ENCODE assay signal across 38 mouse cellular contexts in genomic region chr11:34143984-34144383, GRCm38 (mm10). TPM values are rescaled to one million over a fixed set of nuclear protein-coding genes. Genes with fewer than 3 reads are reported as not detected.
"Had no signal": no experiment of that assay in that cellular context is flagged by ENCODE, and none has a peak within 500 bp of the region (broad histone marks: within the 10 kb centered on the region; RNA-seq: fewer than 3 reads in every experiment).

No protein-coding gene starts in this region.

- H3K4me1 ChIP-seq: heart, embryonic 13.5 days; heart, embryonic 15.5 days; kidney, embryonic 15.5 days; limb, embryonic 12.5 days; liver, embryonic 13.5 days had no signal

- DNase-seq: gastrocnemius, postnatal 14 days; heart, adult 18-20 months; heart, postnatal 14 days; heart, postnatal 36 days; kidney, adult 11 months; kidney, adult 2 months; kidney, adult 9 months; kidney, postnatal 14 days; kidney, postnatal 36 days; liver; liver, embryonic 13.5 days had no signal

- H3K36me3 ChIP-seq: heart, embryonic 13.5 days; heart, embryonic 15.5 days; hindbrain, embryonic 13.5 days; hindbrain, embryonic 15.5 days; kidney, embryonic 15.5 days; limb, embryonic 10.5 days; limb, embryonic 12.5 days; liver, embryonic 13.5 days had no signal

- H3K9ac ChIP-seq: heart, embryonic 13.5 days; heart, embryonic 15.5 days; hindbrain, embryonic 13.5 days; hindbrain, embryonic 15.5 days; kidney, embryonic 15.5 days; limb, embryonic 12.5 days; liver, embryonic 13.5 days had no signal

- H3K4me3 ChIP-seq: heart, embryonic 13.5 days; heart, embryonic 15.5 days; hindbrain, embryonic 13.5 days; hindbrain, embryonic 15.5 days; kidney, embryonic 15.5 days; limb, embryonic 10.5 days; limb, embryonic 12.5 days; liver, embryonic 13.5 days had no signal

- ATAC-seq: hindbrain, postnatal 0 days; intestine, embryonic 16.5 days had no signal

- H3K4me2 ChIP-seq: heart, embryonic 11.5 days; heart, embryonic 13.5 days; heart, embryonic 15.5 days; hindbrain, embryonic 13.5 days; hindbrain, embryonic 15.5 days; kidney, embryonic 15.5 days; limb, embryonic 12.5 days; liver, embryonic 11.5 days; liver, embryonic 13.5 days had no signal

- H3K27me3 ChIP-seq: heart, embryonic 13.5 days; heart, embryonic 15.5 days; hindbrain, embryonic 13.5 days; hindbrain, embryonic 15.5 days; kidney, embryonic 15.5 days; limb, embryonic 12.5 days; liver, embryonic 13.5 days had no signal

- H3K27ac ChIP-seq: heart, embryonic 13.5 days; heart, embryonic 15.5 days; hindbrain, embryonic 13.5 days; hindbrain, embryonic 15.5 days; hindbrain, postnatal 0 days; kidney, embryonic 15.5 days; kidney, postnatal 0 days; limb, embryonic 10.5 days; limb, embryonic 12.5 days; liver, embryonic 13.5 days had no signal

- H3K9me3 ChIP-seq: heart, embryonic 13.5 days; heart, embryonic 15.5 days; hindbrain, embryonic 13.5 days; hindbrain, embryonic 15.5 days; kidney, embryonic 15.5 days; limb, embryonic 10.5 days; limb, embryonic 12.5 days; liver, embryonic 13.5 days had no signal

RNA-seq across cellular contexts. Expression of gene 4930469K13Rik, which starts 45.6 kb away (rescaled TPM):
- total RNA-seq: gastrocnemius, adult 18-20 months; gastrocnemius, adult 8-10 months; gastrocnemius, postnatal 14 days; gastrocnemius, postnatal 4 days; heart, adult 18-20 months; heart, postnatal 14 days; heart, postnatal 36 days; hematopoietic stem cell, adult 5-6 weeks; layer of hippocampus, adult 18-20 months; layer of hippocampus, adult 8-10 months; layer of hippocampus, postnatal 14 days; layer of hippocampus, postnatal 36 days; left cerebral cortex, adult 18-20 months; left cerebral cortex, adult 8-10 months; left cerebral cortex, postnatal 14 days; left cerebral cortex, postnatal 36 days had no signal
- polyA plus RNA-seq: heart, embryonic 11.5 days; heart, embryonic 13.5 days; heart, embryonic 15.5 days; heart, postnatal 0 days; kidney, postnatal 0 days; large intestine, adult 2 months; limb, embryonic 10.5 days; limb, embryonic 12.5 days; limb, embryonic 14.5 days; liver, embryonic 11.5 days; liver, embryonic 13.5 days had no signal
